Mouse (Mus musculus) adrenal gland, adult (tissue): ENCODE results near the gene Rbm25.

Source experiments
- DNase-seq, 2 experiments: peaks; one replicate each; pipeline ENCODE4 v3.0.0; 2022 to 2023; ENCODE audit warnings: low spot score in 1 of 2; ENCODE audit not compliant: inconsistent age in 2 of 2

Gene Rbm25

DNA sequence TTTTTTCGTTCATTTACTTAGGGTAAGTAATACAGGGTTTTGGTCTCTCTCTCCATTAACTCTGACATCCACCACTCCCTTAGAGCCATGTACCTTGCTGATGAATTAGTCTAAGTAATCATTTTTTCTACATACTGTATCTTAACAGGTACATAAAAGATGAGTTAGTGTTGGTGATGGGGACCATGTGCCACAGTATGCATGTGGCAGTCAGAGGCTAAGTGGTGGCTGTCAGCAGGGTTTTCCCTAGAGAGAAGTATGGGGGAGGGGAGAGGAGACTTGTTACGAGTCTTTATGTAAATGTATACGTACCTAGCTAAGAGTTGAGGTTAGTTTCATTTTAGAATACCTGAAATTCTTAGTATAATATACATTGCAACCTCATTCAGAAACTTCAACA, 92.0 kb downstream of the Rbm25 start:
- DNase-seq: no peak

DNA sequence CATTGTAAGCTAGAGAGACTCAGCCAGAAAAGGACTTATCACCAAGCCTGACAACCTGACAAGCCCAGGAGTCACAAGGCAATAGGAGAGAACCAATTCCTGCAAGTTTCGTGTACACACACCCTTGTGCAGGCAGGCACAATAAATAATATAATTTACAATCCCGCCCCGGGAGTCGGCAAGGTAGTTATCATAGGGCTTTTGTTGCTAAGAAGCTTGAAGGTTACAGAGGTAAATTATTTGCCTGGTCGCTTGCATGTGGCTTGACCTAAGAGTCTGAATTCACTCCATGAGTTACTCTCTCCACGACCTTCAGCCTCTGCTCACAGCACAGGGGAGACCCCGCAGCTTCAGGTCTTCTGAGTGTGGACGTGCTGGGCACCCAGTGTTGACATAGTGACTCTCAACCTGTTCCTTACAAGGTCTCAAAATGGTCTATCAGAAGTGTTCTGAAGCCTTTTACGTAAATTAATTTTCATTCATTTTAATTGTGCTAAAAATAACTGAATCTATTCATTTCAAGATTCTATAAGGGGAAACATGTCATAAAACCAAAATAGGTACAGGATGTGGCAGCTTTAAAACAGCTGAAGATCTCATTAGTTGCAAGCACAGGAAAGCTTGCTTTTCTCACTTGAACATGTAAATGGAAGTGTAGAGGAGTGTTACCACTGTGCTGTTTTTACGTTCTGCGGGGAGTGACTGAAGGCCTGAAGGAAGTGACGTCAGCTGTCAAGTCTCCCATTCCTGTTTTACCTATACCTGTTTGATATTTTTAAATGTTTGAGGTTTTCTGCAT, 95.7 kb downstream of the Rbm25 start:
- no peak for DNase-seq

DNA sequence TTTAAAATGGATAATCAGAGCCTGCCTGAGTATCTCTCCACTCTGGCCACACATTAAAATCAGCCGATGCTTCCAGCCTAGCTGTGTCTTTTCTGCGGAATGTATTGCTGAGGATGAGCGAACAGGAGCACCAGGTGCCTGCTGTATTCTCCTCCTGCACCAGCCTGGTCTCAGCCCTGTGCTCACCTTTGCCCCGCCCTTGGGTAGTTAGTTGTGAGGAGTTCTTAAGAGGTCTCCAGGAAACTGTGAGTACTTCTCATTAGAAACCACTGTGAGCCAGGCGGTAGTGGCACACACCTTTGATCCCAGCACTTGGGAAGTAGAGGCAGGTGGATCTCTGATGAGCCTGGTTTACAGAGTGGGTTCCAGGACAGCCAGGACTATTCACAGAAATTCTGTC, 101.2 kb downstream of the Rbm25 start:
- DNase-seq: no peak
